Mouse (Mus musculus): ENCODE measurements around the gene Specc1.

Specc1 gene

DNA sequence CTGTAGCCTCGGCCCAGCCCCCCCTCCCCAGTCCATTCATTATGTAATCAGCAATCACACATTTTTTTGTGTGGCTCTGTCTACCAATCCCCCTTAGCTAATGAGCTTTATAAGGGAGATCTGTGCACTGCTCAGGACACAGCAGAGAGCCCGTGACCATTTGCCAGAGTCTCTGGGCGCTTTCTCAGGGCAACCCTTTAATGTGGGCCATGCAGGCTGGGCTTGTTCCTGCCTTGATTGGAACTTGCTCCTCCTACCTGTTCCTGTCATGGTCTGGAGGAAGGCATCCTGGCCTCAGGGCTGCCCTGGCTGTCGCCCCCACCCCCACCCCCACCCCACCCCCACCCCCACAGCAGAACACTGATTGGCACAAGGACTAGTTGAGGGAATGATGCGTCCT is 302.7 kb downstream of the Specc1 start:
- no peak for DNase-seq

DNA sequence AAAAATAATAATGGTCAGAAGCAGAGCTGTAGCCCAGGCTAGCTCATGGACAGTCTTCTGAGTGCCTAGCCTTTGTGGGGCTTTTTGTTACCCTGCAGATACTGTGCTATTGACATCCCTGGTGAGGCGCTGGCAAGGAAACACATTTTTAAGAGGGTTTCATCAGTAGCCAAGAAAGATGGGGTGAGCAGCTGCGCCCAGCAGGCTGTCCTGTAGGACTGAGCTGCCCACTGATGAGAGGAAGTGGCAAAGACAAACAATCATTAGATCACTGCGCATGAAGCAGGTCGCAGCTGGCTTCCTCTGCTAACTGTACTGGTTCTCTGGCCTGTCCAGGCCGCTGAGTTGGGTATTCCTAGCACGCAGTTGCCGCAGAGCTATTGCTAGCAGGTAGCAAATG is 307.0 kb downstream of the Specc1 start:
- DNase-seq: no peak

DNA sequence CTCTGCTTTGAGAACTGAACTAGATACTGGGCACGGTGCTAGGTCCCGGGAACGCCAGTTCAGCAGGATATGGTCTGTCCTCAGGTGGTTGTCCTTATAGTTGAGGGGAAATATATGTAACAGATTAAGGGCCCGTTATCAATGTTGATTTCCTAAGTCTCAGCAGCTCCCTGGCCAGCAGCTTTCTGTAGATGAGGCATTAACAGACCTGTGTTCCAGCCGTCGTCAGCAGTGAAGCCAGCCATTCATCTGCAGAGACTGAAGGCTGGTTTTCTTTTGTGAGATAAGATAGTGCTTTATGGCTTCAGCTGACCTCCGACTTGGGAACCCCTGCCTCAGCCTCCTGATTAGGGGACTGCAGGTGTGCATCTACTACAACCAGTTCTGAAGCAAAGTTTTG is 307.5 kb downstream of the Specc1 start:
- DNase-seq: no peak

DNA sequence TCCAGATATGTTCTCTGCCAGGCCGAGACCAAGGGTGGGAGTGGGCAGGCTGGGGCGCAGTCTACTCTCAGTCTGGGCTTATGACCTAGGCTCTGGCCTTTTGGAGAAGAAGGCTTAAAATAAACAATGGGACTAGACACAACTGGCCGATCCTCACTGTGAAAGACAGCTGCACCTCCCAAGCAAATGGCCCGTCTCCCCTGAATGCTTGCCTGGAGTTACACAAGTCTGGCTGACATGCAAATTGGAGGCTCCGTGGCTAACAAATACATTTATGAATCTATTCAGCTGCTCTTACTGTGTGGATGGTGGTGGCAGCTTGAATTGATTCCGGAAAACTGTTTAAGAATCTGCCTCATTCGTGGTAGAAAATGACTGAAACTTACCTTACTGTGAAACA is 309.1 kb downstream of the Specc1 start:
- no peak for DNase-seq

DNA sequence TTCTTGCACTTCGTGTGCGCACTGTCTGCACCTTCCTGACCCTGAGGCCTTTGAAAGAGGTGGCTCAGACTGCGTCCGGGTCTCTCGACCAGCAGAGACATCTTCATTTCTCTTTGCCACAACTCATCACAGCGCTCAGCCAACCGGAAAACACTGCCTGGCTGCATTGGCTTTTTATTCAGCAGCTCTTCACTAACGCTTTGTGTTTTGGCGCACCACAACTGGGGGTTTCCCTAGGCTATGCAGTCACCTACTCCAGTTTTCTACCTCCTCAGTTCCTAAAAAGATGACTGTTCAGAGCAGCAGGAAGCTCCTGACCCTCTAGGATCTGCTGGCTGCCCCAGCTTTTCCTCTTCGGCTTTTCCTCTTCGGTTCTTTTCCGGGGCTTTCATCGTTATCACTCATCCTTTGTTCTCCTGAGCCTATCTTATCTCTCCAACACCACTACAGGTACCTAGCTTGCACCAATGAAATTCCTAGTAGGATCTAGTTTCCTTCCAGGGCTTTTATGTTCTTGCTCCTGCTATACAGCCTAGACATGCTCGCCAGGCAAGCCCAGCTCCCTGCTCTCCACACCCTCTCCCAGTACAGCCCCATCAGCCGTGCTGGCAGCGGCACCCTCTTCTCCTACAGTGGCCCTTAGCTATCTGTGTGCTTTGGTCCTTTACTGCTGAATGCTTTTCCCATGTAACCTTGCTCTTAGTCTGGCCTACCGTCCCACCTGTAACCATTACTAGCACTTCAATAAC is 310.1 kb downstream of the Specc1 start:
- no peak for DNase-seq

DNA sequence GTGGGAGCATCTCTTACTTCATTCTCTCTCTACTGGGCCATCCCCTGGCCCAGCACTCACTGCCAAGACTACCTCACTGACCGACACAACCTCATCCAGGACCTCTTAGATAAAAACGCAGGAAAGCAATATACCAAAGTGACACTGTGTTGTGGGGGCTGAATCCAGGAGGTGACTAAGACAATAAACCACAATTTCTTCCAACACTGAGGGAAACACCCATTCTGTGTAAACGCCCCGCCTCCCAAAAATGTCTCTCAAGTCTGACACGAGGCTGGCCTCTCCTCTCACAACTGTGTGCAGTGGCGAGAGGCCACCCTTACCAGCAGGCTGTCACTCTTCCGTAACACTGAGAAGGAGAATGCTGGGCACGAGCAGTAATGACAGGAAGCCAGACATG is 311.8 kb downstream of the Specc1 start:
- no peak for DNase-seq

DNA sequence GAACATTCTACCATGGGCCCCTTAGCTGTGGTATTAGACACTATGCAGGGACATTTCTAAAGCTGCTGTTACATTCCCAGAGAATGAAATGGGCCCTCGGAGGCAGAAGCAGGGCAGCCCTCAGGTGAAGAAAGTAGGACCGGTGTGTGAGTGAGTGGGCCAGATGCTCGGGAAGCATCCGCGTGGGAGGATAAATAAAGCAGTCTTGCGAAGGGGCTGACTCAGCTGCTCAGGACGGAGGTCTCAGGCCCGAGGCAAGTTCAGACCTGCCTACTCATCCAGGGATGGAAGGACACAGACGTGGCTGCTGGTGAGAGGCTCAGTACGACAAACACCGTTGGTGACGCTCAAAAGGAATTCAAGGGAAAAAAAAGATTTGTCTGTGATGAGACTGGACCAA is 312.5 kb downstream of the Specc1 start:
- DNase-seq: no peak

DNA sequence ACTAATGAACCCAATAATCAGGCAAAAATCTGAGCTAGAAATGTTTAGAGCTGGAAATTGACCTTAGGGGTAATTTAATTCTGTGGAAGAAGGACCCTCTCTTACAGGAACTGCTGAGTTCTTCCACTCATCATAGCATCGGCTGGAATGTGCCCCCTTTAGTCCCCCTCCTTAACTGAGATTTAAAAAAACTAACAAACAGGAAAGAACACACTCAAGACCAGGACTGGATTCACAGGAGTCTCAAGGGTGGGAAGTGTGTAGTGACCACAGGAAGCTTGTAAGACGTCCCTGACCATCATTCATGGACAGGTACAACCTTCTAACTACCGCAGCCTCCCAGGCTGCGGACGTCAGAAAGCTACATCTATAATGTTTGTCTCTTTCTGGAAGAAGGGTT is 314.3 kb downstream of the Specc1 start:
- DNase-seq: no peak

Data from kidney, adult 9 months (tissue).